Mouse (Mus musculus) large intestine, adult 2 months (tissue): Measurements from ENCODE around the gene Gm6760. TPM values are rescaled to one million over a fixed set of nuclear protein-coding genes. Genes with fewer than 3 reads are reported as not detected.

Source experiments
- DNase-seq: peaks from one replicate; pipeline ENCODE4 v3.0.0-alpha.2; 2012; ENCODE audit warnings: low read depth, low spot score
- WGBS: fragments of 180-500 bp; shearing (Covaris S2); methylation state at CpG from one replicate; pipeline ENCODE4 v1.1.7; 2018; 5-methylcytosine and 5-hydroxymethylcytosine counted together
- polyA plus RNA-seq: library from polyadenylated mRNA; depleted of rRNA; stranded (reverse); fragments of >200 nt; gene quantifications from 2 replicates; pipeline ENCODE4 v1.2.3, GENCODE M21; 2012; rRNA removed

Gm6760 gene
- not detected in 2 replicates for polyA plus RNA-seq

DNA sequence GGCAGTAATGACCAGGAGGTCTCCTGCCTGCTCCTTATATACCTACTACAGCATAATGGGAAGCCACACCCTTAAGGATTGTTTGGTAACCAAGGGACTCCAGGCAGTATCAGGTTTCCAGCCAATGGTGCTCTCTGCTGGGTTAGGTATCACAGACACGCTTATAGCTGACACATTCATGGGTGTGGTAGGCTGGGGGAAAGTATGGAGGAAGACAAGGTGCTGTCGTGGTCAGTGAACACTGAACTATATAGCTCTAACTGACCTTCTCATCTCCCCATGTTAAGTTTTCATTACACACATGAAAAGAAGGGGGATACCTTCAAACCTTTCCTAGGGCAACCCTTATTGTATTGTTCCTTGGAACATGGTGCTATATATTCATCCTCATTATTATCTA, at the start of gene Gm6760:
Gm6760 (minus strand) TSS at position 101 of the 400 bp plus-strand sequence.
- 27% methylated on average over 2 of the region's 2 CpGs for WGBS
- DNase-seq, result no peak

GRCm38 (mm10) chrX:64181246-64181645, 29.2 kb upstream of the Gm6760 start:
- no peak for DNase-seq

- WGBS, result 86% methylated on average over 11 of the region's 11 CpGs
These were observed 21.2 kb upstream of the Gm6760 start, which contains the start of gene 3830417A13Rik for GRCm38 (mm10) chrX:64173248-64173647. 3830417A13Rik (plus strand) TSS chrX:64173548.

More at GRCm38 (mm10) chrX:64173248-64173647, 21.2 kb upstream of the Gm6760 start, which contains the start of gene 3830417A13Rik:
- DNase-seq, result no peak

Other genes starting within 250 kb of the Gm6760 start
- gene 3830417A13Rik, start 21.4 kb upstream of the Gm6760 start, polyA plus RNA-seq, result not detected in 2 replicates
- not detected in 2 replicates for gene Slitrk4, start 124.8 kb upstream of the Gm6760 start, polyA plus RNA-seq